Mouse (Mus musculus) E14TG2a.4 (cell line): ENCODE results near the gene Atp2b2.

ENCODE experiments used
- CTCF ChIP-seq: conservative IDR thresholded peaks from 2 replicates; pipeline ENCODE4 v1.5.1; 2014; ENCODE audit warnings: low read length
- NANOG ChIP-seq: IDR thresholded peaks from 2 replicates; pipeline ENCODE4 v1.6.1; 2014; ENCODE audit warnings: borderline replicate concordance, low read length, mixed read lengths
- POU5F1 ChIP-seq: IDR thresholded peaks from 2 replicates; pipeline ENCODE4 v1.6.1; 2014; ENCODE audit warnings: low read length, borderline replicate concordance

DNA sequence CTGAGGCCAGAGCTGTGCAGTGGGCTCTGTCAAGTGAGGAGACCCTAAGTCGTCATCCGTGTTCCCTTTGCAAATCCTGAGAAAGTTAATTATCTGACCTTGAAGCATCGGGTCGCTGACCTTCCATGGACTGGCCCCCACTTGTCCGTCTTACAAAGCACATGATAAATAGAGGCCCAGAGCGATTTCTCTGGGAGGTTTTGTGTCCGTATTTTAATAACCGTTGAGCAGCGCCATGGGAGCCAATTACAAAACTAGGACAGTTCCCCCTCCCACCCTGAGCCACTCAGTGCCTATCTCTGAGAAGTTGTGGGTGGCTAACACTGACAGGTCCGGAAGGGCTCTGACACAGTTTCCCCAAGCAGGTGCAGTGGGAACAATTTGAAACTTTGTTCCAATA is 32.5 kb upstream of the Atp2b2 start:
- TF ChIP-seq CTCF (no peak), POU5F1 (no peak), NANOG (no peak)
